23 mouse cellular contexts compared by ENCODE assay signal in the genomic region with DNA sequence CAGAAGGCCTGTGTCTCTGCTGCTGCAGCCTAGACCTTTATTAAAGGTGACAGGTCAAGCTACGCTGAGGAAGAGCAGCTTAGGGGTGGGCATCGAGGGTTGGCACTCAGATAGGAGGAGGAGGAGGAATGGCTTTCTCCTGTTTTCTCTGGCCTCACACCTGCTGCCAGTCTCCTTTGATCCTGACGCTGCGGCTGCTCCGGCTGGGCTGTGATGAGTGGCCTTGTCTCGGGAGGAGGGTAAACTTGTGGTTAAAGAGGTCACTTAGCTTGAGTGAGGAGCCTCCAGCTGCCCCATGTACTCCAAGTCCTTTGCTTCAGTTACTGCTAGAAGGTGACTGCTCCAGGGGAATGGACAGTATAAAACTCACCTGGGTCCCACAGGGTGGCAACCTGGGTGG. TPM values are rescaled to one million over a fixed set of nuclear protein-coding genes. Genes with fewer than 3 reads are reported as not detected.
DNase-seq lines count a peak whose midpoint lies in the region.
"Had no signal": no experiment of that assay in that cellular context is flagged by ENCODE, and none has a peak within 500 bp of the region (broad histone marks: within the 10 kb centered on the region; RNA-seq: fewer than 3 reads in every experiment).

No protein-coding gene starts in this region.

- DNase-seq in adrenal gland, adult 2 months, result peak; percentile 45
- DNase-seq in adrenal gland, postnatal 14 days, result no peak
- DNase-seq: adrenal gland, adult 8-10 months; adrenal gland, postnatal 10 days; adrenal gland, postnatal 25 days; B cell, adult 2 months; cerebellum, adult 11 months; cerebellum, adult 11-12 months; cerebellum, adult 18-20 months; cerebellum, adult 2 months; cerebellum, adult 8-10 months; cerebellum, adult 9-10 months had no signal

RNA-seq across cellular contexts. Expression of a gene that starts 6.4 kb away (rescaled TPM):
- total RNA-seq in adrenal gland, adult 2 months (2021), result 10 to 100 TPM; 73.2 to 87.0 TPM
- 23.8 and 27.6 TPM in 2 replicates for polyA plus RNA-seq in adrenal gland, adult 2 months (2012; rRNA removed)
- 120 and 140 TPM in 2 replicates for total RNA-seq in adrenal gland, postnatal 14 days (2021)

RNA-seq across cellular contexts. Expression of a gene that starts 13.7 kb away (rescaled TPM):
- total RNA-seq in adrenal gland, adult 2 months (2021), result not detected
- polyA plus RNA-seq in adrenal gland, adult 2 months (2012; rRNA removed), result not detected in 2 replicates
- total RNA-seq in adrenal gland, postnatal 14 days (2021), result not detected in 2 replicates
- total RNA-seq: adrenal gland, adult 18-20 months; adrenal gland, adult 8-10 months; adrenal gland, postnatal 10 days; adrenal gland, postnatal 25 days; adrenal gland, postnatal 36 days; adrenal gland, postnatal 4 days; CH12.LX; G1E; MEL had no signal
- polyA plus RNA-seq: activated CD4-positive, CD25-positive, alpha-beta regulatory T cell, adult 4 months; brain, embryonic 14.5 days; C2C12; CD4-positive, CD25-positive, alpha-beta regulatory T cell, adult 4 months; cerebellum, adult 2 months; G1E; Patski had no signal

RNA-seq across cellular contexts. Expression of a gene that starts 33.3 kb away (rescaled TPM):
- 10 to 100 TPM; 70.6 to 74.8 TPM for total RNA-seq in adrenal gland, adult 2 months (2021)
- polyA plus RNA-seq in adrenal gland, adult 2 months (2012; rRNA removed), result 114 and 118 TPM in 2 replicates
- 78.7 and 99.0 TPM in 2 replicates for total RNA-seq in adrenal gland, postnatal 14 days (2021)

RNA-seq across cellular contexts. Expression of a gene that starts 39.7 kb away (rescaled TPM):
- 100 to 1,000 TPM in 1 of 2 experiments, 10 to 100 TPM in 1; 56.0 to 149 TPM for total RNA-seq in adrenal gland, adult 2 months (2021)
- 100.0 and 101 TPM in 2 replicates for polyA plus RNA-seq in adrenal gland, adult 2 months (2012; rRNA removed)
- 68.4 and 74.8 TPM in 2 replicates for total RNA-seq in adrenal gland, postnatal 14 days (2021)

RNA-seq across cellular contexts. Expression of a gene that starts 53.4 kb away (rescaled TPM):
- 10 to 100 TPM; 84.9 to 91.7 TPM for total RNA-seq in adrenal gland, adult 2 months (2021)
- 61.5 and 68.6 TPM in 2 replicates for polyA plus RNA-seq in adrenal gland, adult 2 months (2012; rRNA removed)
- total RNA-seq in adrenal gland, postnatal 14 days (2021), result 79.0 and 82.3 TPM in 2 replicates
